In the genomic region with DNA sequence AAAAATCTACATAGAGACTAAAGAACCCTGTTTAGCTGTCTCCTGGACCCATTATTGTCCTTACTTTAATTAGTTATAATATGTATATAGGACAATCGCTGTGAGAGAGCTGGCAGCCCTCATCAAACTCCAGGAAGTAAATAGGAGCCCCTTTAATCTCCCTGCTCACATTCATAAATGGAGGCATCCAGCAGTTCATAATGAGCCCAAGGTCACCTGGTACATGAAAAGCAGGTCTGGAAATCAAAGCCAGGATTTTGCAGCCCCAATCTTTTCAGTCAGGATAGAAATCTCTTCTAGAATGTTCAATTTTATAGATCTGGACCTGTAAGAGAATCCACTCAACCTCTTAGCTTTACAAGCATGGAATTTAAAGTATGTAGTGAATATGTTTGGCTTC, we compare ENCODE assay signal across 18 mouse cellular contexts.
"Had no signal": no experiment of that assay in that cellular context is flagged by ENCODE, and none has a peak within 500 bp of the region (broad histone marks: within the 10 kb centered on the region; RNA-seq: fewer than 3 reads in every experiment).

No protein-coding gene starts in this region.

- H3K9ac ChIP-seq: lung, embryonic 14.5 days; midbrain, embryonic 12.5 days; neural tube, embryonic 13.5 days; neural tube, embryonic 15.5 days; stomach, embryonic 15.5 days had no signal

- H3K4me2 ChIP-seq: lung, embryonic 14.5 days; midbrain, embryonic 12.5 days; neural tube, embryonic 13.5 days; neural tube, embryonic 15.5 days; stomach, embryonic 15.5 days had no signal

- ATAC-seq: midbrain, embryonic 16.5 days had no signal

- H3K36me3 ChIP-seq: midbrain, embryonic 10.5 days; midbrain, embryonic 12.5 days; neural tube, embryonic 13.5 days; neural tube, embryonic 15.5 days; stomach, embryonic 15.5 days had no signal

- H3K4me3 ChIP-seq: midbrain, embryonic 10.5 days; midbrain, embryonic 12.5 days; myocyte; neural tube, embryonic 13.5 days; neural tube, embryonic 15.5 days; stomach, embryonic 15.5 days had no signal

- H3K9me3 ChIP-seq: midbrain, embryonic 10.5 days; midbrain, embryonic 12.5 days; neural tube, embryonic 13.5 days; neural tube, embryonic 15.5 days; stomach, embryonic 15.5 days had no signal

- DNase-seq: lung, adult 18-20 months; lung, embryonic 14.5 days; lung, postnatal 10 days; lung, postnatal 4 days; midbrain, embryonic 14.5 days; right cerebral cortex, adult 18-20 months; right cerebral cortex, postnatal 14 days; thymus, adult 2 months; thymus, postnatal 25 days; thymus, postnatal 4 days had no signal

- H3K4me1 ChIP-seq: midbrain, embryonic 10.5 days; midbrain, embryonic 12.5 days; neural tube, embryonic 13.5 days; neural tube, embryonic 15.5 days; stomach, embryonic 15.5 days had no signal

- H3K27ac ChIP-seq: midbrain, embryonic 10.5 days; midbrain, embryonic 12.5 days; neural tube, embryonic 13.5 days; neural tube, embryonic 15.5 days; stomach, embryonic 15.5 days; stomach, postnatal 0 days had no signal

- H3K27me3 ChIP-seq: midbrain, embryonic 12.5 days; neural tube, embryonic 13.5 days; neural tube, embryonic 15.5 days; stomach, embryonic 15.5 days had no signal
